Mouse (Mus musculus) liver, adult 2 months (tissue): ENCODE measurements at regions not wholly inside any gene's neighbourhood (a gene's known extent, or its start where the extent isn't known, plus 50 kb on each side); places are given as distances from the start of the nearest gene placed in this dataset.

Source experiments
- CTCF ChIP-seq: fragments of 200-500 bp; IDR thresholded peaks from 2 replicates; pipeline ENCODE4 v1.5.1; 2011; ENCODE audit warnings: low read depth, low read length, control low read depth
- POLR2A ChIP-seq: fragments of 200-500 bp; IDR thresholded peaks from 2 replicates; pipeline ENCODE4 v1.6.1; 2011; ENCODE audit warnings: low read length, control low read depth; ENCODE audit not compliant: insufficient read depth; ENCODE audit errors: extremely low read depth

GRCm38 (mm10) chr13:44159346-44159745 lies 374.8 kb downstream of the Cd83 start:
- TF ChIP-seq CTCF (no peak), POLR2A (no peak)
